Mouse (Mus musculus) kidney, embryonic 15.5 days (tissue): ENCODE measurements at regions not wholly inside any gene's neighbourhood (a gene's known extent, or its start where the extent isn't known, plus 50 kb on each side); places are given as distances from the start of the nearest gene placed in this dataset.
A peak's percentile ranks its signal among the peaks of the same experiment; 100 is the strongest.

Source experiments
- ATAC-seq: fragments of 200-750 bp; cut with Nextera tagmentation; replicated peaks from 2 replicates; pipeline ENCODE4 v1.8.0; 2017; ENCODE audit warnings: moderate TSS enrichment; ENCODE audit not compliant: low FRiP score
- H3K27ac ChIP-seq: fragments of 300-500 bp; sonication (generic); 2 replicates; pipeline ENCODE4 v1.5.1; 2015; ENCODE audit warnings: mild to moderate bottlenecking, inconsistent platforms
- H3K27me3 ChIP-seq: fragments of 300-500 bp; sonication (generic); 2 replicates; pipeline ENCODE4 v1.6.1; 2015; ENCODE audit warnings: inconsistent platforms
- H3K36me3 ChIP-seq: fragments of 300-500 bp; sonication (generic); 2 replicates; pipeline ENCODE4 v1.6.1; 2015; ENCODE audit warnings: inconsistent platforms
- H3K4me1 ChIP-seq: fragments of 300-500 bp; sonication (generic); 2 replicates; pipeline ENCODE4 v1.6.1; 2015; ENCODE audit warnings: inconsistent platforms
- H3K4me2 ChIP-seq: fragments of 300-500 bp; sonication (generic); 2 replicates; pipeline ENCODE4 v1.6.1; 2015; ENCODE audit warnings: moderate library complexity, mild to moderate bottlenecking, inconsistent platforms
- H3K4me3 ChIP-seq: fragments of 300-500 bp; sonication (generic); replicated peaks from 2 replicates; pipeline ENCODE4 v1.5.1; 2015; ENCODE audit warnings: mild to moderate bottlenecking, inconsistent platforms
- H3K9ac ChIP-seq: fragments of 300-500 bp; sonication (generic); 2 replicates; pipeline ENCODE4 v1.6.1; 2015; ENCODE audit warnings: mild to moderate bottlenecking, inconsistent platforms
- H3K9me3 ChIP-seq: fragments of 300-500 bp; sonication (generic); replicated peaks from 2 replicates; pipeline ENCODE4 v1.6.1; 2016; ENCODE audit warnings: inconsistent platforms
- WGBS: fragments of 180-500 bp; shearing (Covaris S2); methylation state at CpG from one replicate; pipeline ENCODE4 v1.1.7; 2015; ENCODE audit warnings: mixed read lengths; 5-methylcytosine and 5-hydroxymethylcytosine counted together

GRCm38 (mm10) chr2:147961633-147962032 lies 85.1 kb downstream of the Foxa2 start:
- Histone ChIP-seq H3K36me3 (no peaks in the 10 kb centered on the region), H3K9me3 (no peaks in the 10 kb centered on the region), H3K9ac (no peak overlapping the region), H3K4me2 (no peak overlapping the region), H3K27me3 (no peaks in the 10 kb centered on the region), H3K4me3 (no peak overlapping the region), H3K27ac (no peak overlapping the region), H3K4me1 (no peaks in the 10 kb centered on the region)
- WGBS, result 50% methylated on average over 6 of the region's 6 CpGs
- ATAC-seq, result no peak

- no peak overlapping the region for H3K4me3 ChIP-seq
- H3K4me1 ChIP-seq, result no peaks in the 10 kb centered on the region
- H3K9ac ChIP-seq, result no peak overlapping the region
- H3K4me2 ChIP-seq, result no peak overlapping the region
- H3K27ac ChIP-seq, result no peak overlapping the region
- 64% methylated on average over 2 of the region's 2 CpGs for WGBS
- H3K9me3 ChIP-seq, result no peaks in the 10 kb centered on the region
- no peaks in the 10 kb centered on the region for H3K27me3 ChIP-seq
- no peaks in the 10 kb centered on the region for H3K36me3 ChIP-seq
- ATAC-seq, result no peak
Observed at GRCm38 (mm10) chr2:147954183-147954582, 92.6 kb downstream of the Foxa2 start.

GRCm38 (mm10) chr2:147951233-147951632 lies 95.5 kb downstream of the Foxa2 start:
- H3K36me3 ChIP-seq, result no peaks in the 10 kb centered on the region
- H3K9me3 ChIP-seq, result no peaks in the 10 kb centered on the region
- no peaks in the 10 kb centered on the region for H3K4me1 ChIP-seq
- no peak overlapping the region for H3K27ac ChIP-seq
- no peaks in the 10 kb centered on the region for H3K27me3 ChIP-seq
- no peak overlapping the region for H3K9ac ChIP-seq
- WGBS, result 91% methylated on average over 5 of the region's 5 CpGs
- ATAC-seq, result no peak
- H3K4me2 ChIP-seq, result no peak overlapping the region
- no peak overlapping the region for H3K4me3 ChIP-seq

GRCm38 (mm10) chr2:147944171-147945040 lies 102.4 kb downstream of the Foxa2 start:
- no peak overlapping the region for H3K4me3 ChIP-seq
- ATAC-seq, result no peak
- no peaks in the 10 kb centered on the region for H3K36me3 ChIP-seq
- 79% methylated on average over 7 of the region's 7 CpGs for WGBS
- no peaks in the 10 kb centered on the region for H3K27me3 ChIP-seq
- no peak overlapping the region for H3K9ac ChIP-seq
- H3K4me2 ChIP-seq, result no peak overlapping the region
- no peaks in the 10 kb centered on the region for H3K9me3 ChIP-seq
- H3K4me1 ChIP-seq, result peaks cover 4% of the 10 kb centered on the region
- no peak overlapping the region for H3K27ac ChIP-seq

- WGBS, result 37% methylated on average over 4 of the region's 4 CpGs
- Histone ChIP-seq H3K4me3 (no peak overlapping the region), H3K27me3 (no peaks in the 10 kb centered on the region), H3K4me2 (no peak overlapping the region), H3K27ac (no peak overlapping the region), H3K4me1 (peaks cover 4% of the 10 kb centered on the region), H3K9ac (no peak overlapping the region), H3K9me3 (no peaks in the 10 kb centered on the region), H3K36me3 (no peaks in the 10 kb centered on the region)
- no peak for ATAC-seq
Observed at GRCm38 (mm10) chr2:147942591-147942990, 104.2 kb downstream of the Foxa2 start.

- Histone ChIP-seq H3K27ac (no peak overlapping the region), H3K4me1 (peaks cover 4% of the 10 kb centered on the region), H3K4me3 (no peak overlapping the region), H3K27me3 (no peaks in the 10 kb centered on the region), H3K4me2 (no peak overlapping the region), H3K36me3 (no peaks in the 10 kb centered on the region), H3K9ac (no peak overlapping the region), H3K9me3 (no peaks in the 10 kb centered on the region)
- WGBS, result 6% methylated on average over 4 of the region's 4 CpGs
- ATAC-seq, result peak; percentile 69
Observed at GRCm38 (mm10) chr2:147941319-147941718, 105.5 kb downstream of the Foxa2 start.

GRCm38 (mm10) chr2:147932494-147932893 lies 114.3 kb downstream of the Foxa2 start:
- Histone ChIP-seq H3K27ac (no peak overlapping the region), H3K4me3 (no peak overlapping the region), H3K9me3 (no peaks in the 10 kb centered on the region), H3K4me1 (peaks cover 15% of the 10 kb centered on the region), H3K4me2 (no peak overlapping the region), H3K27me3 (0 out of 2 replicates have a peak, but pooled peaks cover 3% of the 10 kb centered on the region), H3K36me3 (no peaks in the 10 kb centered on the region), H3K9ac (no peak overlapping the region)
- no peak for ATAC-seq
- 90% methylated on average over 2 of the region's 2 CpGs for WGBS

GRCm38 (mm10) chr2:147929031-147929711 lies 117.6 kb downstream of the Foxa2 start:
- no peak overlapping the region for H3K4me3 ChIP-seq
- H3K27me3 ChIP-seq, result 0 out of 2 replicates have a peak, but pooled peaks cover 3% of the 10 kb centered on the region
- H3K27ac ChIP-seq, result no peak overlapping the region
- WGBS, result 46% methylated on average over 5 of the region's 5 CpGs
- H3K9ac ChIP-seq, result no peak overlapping the region
- no peak for ATAC-seq
- no peaks in the 10 kb centered on the region for H3K36me3 ChIP-seq
- no peak overlapping the region for H3K4me2 ChIP-seq
- H3K9me3 ChIP-seq, result no peaks in the 10 kb centered on the region
- H3K4me1 ChIP-seq, result peaks cover 19% of the 10 kb centered on the region

- WGBS, result 9% methylated on average over 10 of the region's 10 CpGs
- H3K9ac ChIP-seq, result no peak overlapping the region
- H3K27ac ChIP-seq, result peak overlapping the region; percentile 2; the same call in 1 of the 2 replicates
- no peaks in the 10 kb centered on the region for H3K9me3 ChIP-seq
- H3K27me3 ChIP-seq, result 0 out of 2 replicates have a peak, but pooled peaks cover 3% of the 10 kb centered on the region
- H3K4me1 ChIP-seq, result peaks cover 19% of the 10 kb centered on the region
- peak overlapping the region; percentile 28; the same call in 1 of the 2 replicates for H3K4me2 ChIP-seq
- no peaks in the 10 kb centered on the region for H3K36me3 ChIP-seq
- peak; percentile 96 for ATAC-seq
- H3K4me3 ChIP-seq, result no peak overlapping the region
Observed at GRCm38 (mm10) chr2:147927792-147928670, 118.7 kb downstream of the Foxa2 start.

GRCm38 (mm10) chr2:147926861-147927260 lies 119.9 kb downstream of the Foxa2 start:
- H3K27me3 ChIP-seq, result 0 out of 2 replicates have a peak, but pooled peaks cover 3% of the 10 kb centered on the region
- H3K9me3 ChIP-seq, result no peaks in the 10 kb centered on the region
- H3K4me2 ChIP-seq, result no peak overlapping the region
- H3K36me3 ChIP-seq, result no peaks in the 10 kb centered on the region
- H3K4me1 ChIP-seq, result peaks cover 19% of the 10 kb centered on the region
- H3K27ac ChIP-seq, result no peak overlapping the region
- H3K4me3 ChIP-seq, result no peak overlapping the region
- ATAC-seq, result no peak
- 92% methylated on average over 3 of the region's 3 CpGs for WGBS
- H3K9ac ChIP-seq, result no peak overlapping the region

- WGBS, result 86% methylated on average over 6 of the region's 6 CpGs
Observed at GRCm38 (mm10) chr2:147907341-147907740, 139.4 kb downstream of the Foxa2 start.

More at GRCm38 (mm10) chr2:147907341-147907740, 139.4 kb downstream of the Foxa2 start:
- ATAC-seq, result no peak
- peaks cover 16% of the 10 kb centered on the region for H3K4me1 ChIP-seq
- H3K4me3 ChIP-seq, result no peak overlapping the region
- no peaks in the 10 kb centered on the region for H3K9me3 ChIP-seq
- H3K36me3 ChIP-seq, result no peaks in the 10 kb centered on the region
- H3K27me3 ChIP-seq, result peaks cover 15% of the 10 kb centered on the region; the same call in 1 of the 2 replicates
- H3K9ac ChIP-seq, result no peak overlapping the region
- no peak overlapping the region for H3K27ac ChIP-seq
- no peak overlapping the region for H3K4me2 ChIP-seq
